Mouse (Mus musculus) layer of hippocampus, postnatal 10 days (tissue): ENCODE results near the gene Ppp1r15b. TPM values are rescaled to one million over a fixed set of nuclear protein-coding genes. Genes with fewer than 3 reads are reported as not detected.

Experiments
- DNase-seq, 2 experiments: peaks; one replicate each; pipeline ENCODE4 v3.0.0; 2021; ENCODE audit warnings: low spot score in 2 of 2
- total RNA-seq, 2 experiments: library from RNA; stranded (reverse); gene quantifications; 2 replicates each; pipeline ENCODE4 v1.2.3; 2021

Ppp1r15b gene
- total RNA-seq, 2 experiments from 2014 or later, result 44.5 to 45.0 TPM

- no peak for DNase-seq
Observed at GRCm38 (mm10) chr1:133152213-133152612, 21.3 kb downstream of the Ppp1r15b start.

GRCm38 (mm10) chr1:133155270-133155669 lies 24.3 kb downstream of the Ppp1r15b start:
- no peak for DNase-seq

GRCm38 (mm10) chr1:133159128-133159564 lies 28.2 kb downstream of the Ppp1r15b start:
- no peak for DNase-seq

- no peak for DNase-seq
Observed at GRCm38 (mm10) chr1:133161559-133161958, 30.6 kb downstream of the Ppp1r15b start.

GRCm38 (mm10) chr1:133162046-133162445 lies 31.1 kb downstream of the Ppp1r15b start:
- DNase-seq, result no peak

- DNase-seq, result no peak
Observed at GRCm38 (mm10) chr1:133162981-133163380, 32.0 kb downstream of the Ppp1r15b start.

GRCm38 (mm10) chr1:133163820-133164431 lies 33.0 kb downstream of the Ppp1r15b start, which contains the start of gene Plekha6:
Gene Plekha6, plus strand, starts transcription at chr1:133164210.
- DNase-seq, result peak in 1 of 2 experiments; percentile 44

GRCm38 (mm10) chr1:133164591-133165011 lies 33.7 kb downstream of the Ppp1r15b start:
- DNase-seq, result no peak

- DNase-seq, result no peak
Observed at GRCm38 (mm10) chr1:133165111-133165510, 34.2 kb downstream of the Ppp1r15b start.

GRCm38 (mm10) chr1:133168318-133169060 lies 37.5 kb downstream of the Ppp1r15b start:
- DNase-seq, result no peak

- no peak for DNase-seq
Observed at GRCm38 (mm10) chr1:133170196-133170595, 39.3 kb downstream of the Ppp1r15b start.

GRCm38 (mm10) chr1:133171357-133171756 lies 40.4 kb downstream of the Ppp1r15b start:
- DNase-seq, result peak in 1 of 2 experiments; percentile 33

- DNase-seq, result no peak
Observed at GRCm38 (mm10) chr1:133175150-133175549, 44.2 kb downstream of the Ppp1r15b start.

- peak; percentile 72 to 77 for DNase-seq
Observed at GRCm38 (mm10) chr1:133177480-133178172, 46.7 kb downstream of the Ppp1r15b start.

GRCm38 (mm10) chr1:133178732-133179440 lies 47.9 kb downstream of the Ppp1r15b start:
- DNase-seq, result peak in 1 of 2 experiments; percentile 60

- DNase-seq, result peak; percentile 89 to 92
Observed at GRCm38 (mm10) chr1:133181072-133182015, 50.4 kb downstream of the Ppp1r15b start.

GRCm38 (mm10) chr1:133182016-133182705 lies 51.2 kb downstream of the Ppp1r15b start:
- DNase-seq, result peak; percentile 61 to 69

GRCm38 (mm10) chr1:133182706-133183095 lies 51.8 kb downstream of the Ppp1r15b start:
- no peak for DNase-seq

GRCm38 (mm10) chr1:133183141-133183925 lies 52.4 kb downstream of the Ppp1r15b start:
- DNase-seq, result no peak
